In genomic region chr7:83780881-83781280, GRCm38 (mm10) we compare ENCODE assay signal across 39 mouse cellular contexts. TPM values are rescaled to one million over a fixed set of nuclear protein-coding genes. Genes with fewer than 3 reads are reported as not detected.
"Had no signal": no experiment of that assay in that cellular context is flagged by ENCODE, and none has a peak within 500 bp of the region (broad histone marks: within the 10 kb centered on the region; RNA-seq: fewer than 3 reads in every experiment).

No protein-coding gene starts in this region.

- H3K27me3 ChIP-seq: heart, embryonic 15.5 days; hindbrain, embryonic 12.5 days; hindbrain, embryonic 15.5 days; intestine, embryonic 15.5 days; kidney, embryonic 15.5 days had no signal

- H3K9me3 ChIP-seq: heart, embryonic 10.5 days; heart, embryonic 12.5 days; heart, embryonic 13.5 days; heart, embryonic 15.5 days; hindbrain, embryonic 10.5 days; hindbrain, embryonic 12.5 days; hindbrain, embryonic 13.5 days; hindbrain, embryonic 15.5 days; intestine, embryonic 15.5 days; kidney, embryonic 15.5 days had no signal

- H3K36me3 ChIP-seq: heart, embryonic 10.5 days; heart, embryonic 12.5 days; heart, embryonic 13.5 days; heart, embryonic 15.5 days; hindbrain, embryonic 10.5 days; hindbrain, embryonic 12.5 days; hindbrain, embryonic 13.5 days; hindbrain, embryonic 15.5 days; intestine, embryonic 15.5 days; kidney, embryonic 15.5 days had no signal

- H3K4me3 ChIP-seq: heart, embryonic 10.5 days; heart, embryonic 12.5 days; heart, embryonic 13.5 days; heart, embryonic 15.5 days; hindbrain, embryonic 10.5 days; hindbrain, embryonic 12.5 days; hindbrain, embryonic 13.5 days; hindbrain, embryonic 15.5 days; intestine, embryonic 15.5 days; kidney, embryonic 15.5 days; layer of hippocampus, adult 2 months had no signal

- H3K9ac ChIP-seq: heart, embryonic 12.5 days; heart, embryonic 13.5 days; heart, embryonic 15.5 days; hindbrain, embryonic 12.5 days; hindbrain, embryonic 13.5 days; hindbrain, embryonic 14.5 days; hindbrain, embryonic 15.5 days; intestine, embryonic 15.5 days; kidney, embryonic 15.5 days had no signal

- ATAC-seq: hindbrain, embryonic 16.5 days; hindbrain, postnatal 0 days; inflammation-experienced regulatory T-cells, adult 6 months; intestine, embryonic 15.5 days; intestine, embryonic 16.5 days; intestine, postnatal 0 days had no signal

- H3K27ac ChIP-seq: heart, embryonic 10.5 days; heart, embryonic 13.5 days; heart, embryonic 15.5 days; hindbrain, embryonic 10.5 days; hindbrain, embryonic 12.5 days; hindbrain, embryonic 13.5 days; hindbrain, embryonic 14.5 days; hindbrain, embryonic 15.5 days; hindbrain, postnatal 0 days; intestine, embryonic 15.5 days; kidney, embryonic 15.5 days; kidney, postnatal 0 days; layer of hippocampus, adult 2 months had no signal

- DNase-seq: heart, postnatal 10 days; heart, postnatal 14 days; heart, postnatal 36 days; heart, postnatal 4 days; kidney, adult 11 months; kidney, adult 18-20 months; kidney, adult 2 months; kidney, adult 8-10 months; kidney, adult 9 months; kidney, postnatal 10 days; kidney, postnatal 14 days; kidney, postnatal 25 days; kidney, postnatal 36 days; kidney, postnatal 4 days; layer of hippocampus, adult 9-11 months; layer of hippocampus, postnatal 36 days had no signal

- H3K4me2 ChIP-seq: heart, embryonic 11.5 days; heart, embryonic 12.5 days; heart, embryonic 13.5 days; heart, embryonic 15.5 days; hindbrain, embryonic 12.5 days; hindbrain, embryonic 13.5 days; hindbrain, embryonic 14.5 days; hindbrain, embryonic 15.5 days; intestine, embryonic 15.5 days; kidney, embryonic 15.5 days had no signal

- H3K4me1 ChIP-seq: heart, embryonic 10.5 days; heart, embryonic 15.5 days; hindbrain, embryonic 10.5 days; hindbrain, embryonic 12.5 days; hindbrain, embryonic 13.5 days; hindbrain, embryonic 15.5 days; intestine, embryonic 15.5 days; kidney, embryonic 15.5 days had no signal

RNA-seq across cellular contexts. Expression of gene Cfap161, which starts 13.8 kb away (rescaled TPM):
- total RNA-seq: heart, postnatal 10 days; heart, postnatal 25 days; heart, postnatal 36 days; hematopoietic stem cell, adult 5-6 weeks had no signal
- polyA plus RNA-seq: inflammation-experienced regulatory T-cells, adult 6 months; intestine, postnatal 0 days; kidney, adult 2 months; kidney, embryonic 14.5 days; large intestine, adult 2 months had no signal
